In the genomic region with DNA sequence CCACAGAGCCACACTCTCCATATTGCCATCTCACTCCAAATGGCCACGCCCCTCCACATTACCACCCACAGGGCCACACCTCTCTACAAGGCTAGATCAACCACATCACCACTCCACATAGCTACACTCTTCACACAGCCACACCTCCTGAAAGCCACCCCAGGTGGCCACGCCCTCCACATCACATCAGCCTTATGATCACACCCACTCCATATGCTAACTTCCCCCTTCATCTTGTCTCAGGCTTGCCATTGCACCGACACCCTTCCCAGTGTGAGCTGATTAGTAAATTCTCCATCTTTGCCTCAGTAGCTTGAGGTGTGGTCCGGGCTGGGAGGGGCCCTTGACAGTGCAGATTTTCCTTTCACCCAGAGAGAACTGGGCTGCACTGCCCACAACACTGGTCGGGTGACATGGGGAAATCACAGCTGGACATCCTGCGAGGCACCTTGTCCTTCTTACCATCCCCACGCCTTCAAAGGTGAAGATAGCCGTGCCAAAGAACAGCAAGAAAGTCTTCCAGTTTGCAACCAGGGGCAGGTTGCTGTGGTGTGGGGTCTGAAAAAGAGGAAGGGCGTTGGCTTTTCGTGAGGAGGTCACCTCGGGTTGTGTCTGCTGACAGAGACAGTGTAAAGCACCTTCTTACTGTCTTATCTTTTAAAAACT, we compare ENCODE assay signal across 12 mouse cellular contexts. TPM values are rescaled to one million over a fixed set of nuclear protein-coding genes. Genes with fewer than 3 reads are reported as not detected.
A peak's percentile ranks its signal among the peaks of the same experiment; 100 is the strongest.
DNase-seq lines count a peak whose midpoint lies in the region; ATAC-seq and TF ChIP-seq lines count a peak whose summit lies in the region.
"Had no signal": no experiment of that assay in that cellular context is flagged by ENCODE, and none has a peak within 500 bp of the region (broad histone marks: within the 10 kb centered on the region; RNA-seq: fewer than 3 reads in every experiment).

No protein-coding gene starts in this region.

- WGBS in liver, embryonic 13.5 days (ENCODE audit: insufficient replicate concordance): 46% methylated on average over 11 of the region's 11 CpGs
- WGBS in forebrain, embryonic 14.5 days: 92% methylated on average over 11 of the region's 11 CpGs

- intact Hi-C loops in left cerebral cortex, adult 2 months (cut with DNase I): no loop called here
- intact Hi-C loops in gastrocnemius, postnatal 14 days (cut with DNase I; ENCODE audit: low total_unique reads): no loop called here

- 0 out of 2 replicates have a peak, but pooled peaks cover 3% of the 10 kb centered on the region for H3K9me3 ChIP-seq in liver, embryonic 13.5 days (replicated peaks)
- no peaks in the 10 kb centered on the region for H3K9me3 ChIP-seq in forebrain, embryonic 14.5 days (replicated peaks; ENCODE audit: control insufficient read depth, low read length)

- peaks cover 32% of the 10 kb centered on the region for H3K4me1 ChIP-seq in liver, embryonic 13.5 days (replicated peaks)
- H3K4me1 ChIP-seq in forebrain, embryonic 14.5 days (ENCODE audit: control insufficient read depth, insufficient read depth, low read length): 0 out of 2 replicates have a peak, but pooled peaks cover 2% of the 10 kb centered on the region

- no peak overlapping the region for H3K9ac ChIP-seq in liver, embryonic 13.5 days
- no peak overlapping the region for H3K9ac ChIP-seq in forebrain, embryonic 14.5 days (ENCODE audit: low read length)

- peak; percentile 86 for ATAC-seq in liver, embryonic 13.5 days (ENCODE audit: low read depth)
- ATAC-seq in forebrain, embryonic 14.5 days: no peak

- no peak overlapping the region for H3K4me2 ChIP-seq in liver, embryonic 13.5 days
- no peak overlapping the region for H3K4me2 ChIP-seq in forebrain, embryonic 14.5 days (ENCODE audit: low read length)

- H3K27me3 ChIP-seq in liver, embryonic 13.5 days: no peaks in the 10 kb centered on the region
- no peaks in the 10 kb centered on the region for H3K27me3 ChIP-seq in forebrain, embryonic 14.5 days (replicated peaks; ENCODE audit: control insufficient read depth, insufficient read depth, low read length)

- no peak overlapping the region for H3K4me3 ChIP-seq in liver, embryonic 13.5 days (replicated peaks)
- no peak overlapping the region for H3K4me3 ChIP-seq in forebrain, embryonic 14.5 days (ENCODE audit: low read depth, low read length)
- H3K4me3 ChIP-seq in left cerebral cortex, adult 2 months: no peak overlapping the region

- H3K27ac ChIP-seq in liver, embryonic 13.5 days: no peak overlapping the region
- no peak overlapping the region for H3K27ac ChIP-seq in forebrain, embryonic 14.5 days (ENCODE audit: low read depth, low read length)
- H3K27ac ChIP-seq in left cerebral cortex, adult 2 months: no peak overlapping the region

- peak; percentile 43 to 61 for DNase-seq in CD8-positive naive resting alpha-beta T cell, adult 2 months (ENCODE audit: low read depth in 2 of 2, low spot score in 2 of 2)
- DNase-seq in T-cell, adult 2 months (ENCODE audit: low spot score): peak; percentile 83
- peak; percentile 51 for DNase-seq in liver, embryonic 13.5 days
- DNase-seq in spleen, adult 18-20 months: peak; percentile 51 to 52
- no peak for DNase-seq in forebrain, embryonic 14.5 days (ENCODE audit: low spot score)
- DNase-seq in left cerebral cortex, adult 2 months (ENCODE audit: extremely low spot score in 1 of 2, low spot score in 2 of 2): no peak
- DNase-seq in cerebellum, postnatal 4 days (ENCODE audit: low spot score in 2 of 2): no peak
- DNase-seq in gastrocnemius, postnatal 14 days: no peak

- no peak for TF ChIP-seq CTCF in left cerebral cortex, adult 2 months (IDR thresholded peaks at IDR 0.05)

- no peaks in the 10 kb centered on the region for H3K36me3 ChIP-seq in liver, embryonic 13.5 days
- H3K36me3 ChIP-seq in forebrain, embryonic 14.5 days (ENCODE audit: control insufficient read depth, insufficient read depth, low read length): no peaks in the 10 kb centered on the region

RNA-seq across cellular contexts. Expression of gene Slc36a3, which starts 20.3 kb away (rescaled TPM):
- polyA plus RNA-seq in liver, embryonic 13.5 days (2015; fragmentation: Nextera tagmentation; extraction: Ambion mirVana): not detected in 2 replicates
- not detected in 2 replicates for polyA plus RNA-seq in forebrain, embryonic 14.5 days (2014; fragmentation: Nextera tagmentation; extraction: Ambion mirVana)
- not detected for total RNA-seq in left cerebral cortex, adult 2 months (2021)
- not detected for total RNA-seq in gastrocnemius, postnatal 14 days (2021)
- total RNA-seq: adrenal gland, postnatal 4 days; layer of hippocampus, postnatal 10 days had no signal
- polyA plus RNA-seq: heart, postnatal 0 days; neural tube, embryonic 11.5 days had no signal

RNA-seq across cellular contexts. Expression of gene Gm2a, which starts 33.3 kb away (rescaled TPM):
- 9.6 and 10.6 TPM in 2 replicates for polyA plus RNA-seq in liver, embryonic 13.5 days (2015; fragmentation: Nextera tagmentation; extraction: Ambion mirVana)
- 22.5 and 22.8 TPM in 2 replicates for polyA plus RNA-seq in forebrain, embryonic 14.5 days (2014; fragmentation: Nextera tagmentation; extraction: Ambion mirVana)
- total RNA-seq in left cerebral cortex, adult 2 months (2021): 10 to 100 TPM; 30.6 to 30.7 TPM
- total RNA-seq in gastrocnemius, postnatal 14 days (2021): 1 to 10 TPM; 9.0 to 9.9 TPM

RNA-seq across cellular contexts. Expression of gene Ccdc69, which starts 53.3 kb away (rescaled TPM):
- 0.96 and 1.1 TPM in 2 replicates for polyA plus RNA-seq in liver, embryonic 13.5 days (2015; fragmentation: Nextera tagmentation; extraction: Ambion mirVana)
- 0.20 and 0.56 TPM in 2 replicates for polyA plus RNA-seq in forebrain, embryonic 14.5 days (2014; fragmentation: Nextera tagmentation; extraction: Ambion mirVana)
- under 1 TPM in 1 of 2 experiments, not detected in 1; 0.32 TPM for total RNA-seq in left cerebral cortex, adult 2 months (2021)
- 10 to 100 TPM in 1 of 2 experiments, 1 to 10 TPM in 1; 7.8 to 14.0 TPM for total RNA-seq in gastrocnemius, postnatal 14 days (2021)

RNA-seq across cellular contexts. Expression of gene Slc36a2, which starts 53.7 kb away (rescaled TPM):
- polyA plus RNA-seq in liver, embryonic 13.5 days (2015; fragmentation: Nextera tagmentation; extraction: Ambion mirVana): 9.2 and 10.0 TPM in 2 replicates
- 0.15 and 0.27 TPM in 2 replicates for polyA plus RNA-seq in forebrain, embryonic 14.5 days (2014; fragmentation: Nextera tagmentation; extraction: Ambion mirVana)
- total RNA-seq in left cerebral cortex, adult 2 months (2021): under 1 TPM in 1 of 2 experiments, not detected in 1; 0.32 TPM
- total RNA-seq in gastrocnemius, postnatal 14 days (2021): 1 to 10 TPM in 1 of 2 experiments, under 1 TPM in 1; 0.66 to 2.4 TPM

Comparison
In these comparisons a context has a peak if more than half of its experiments do, and no peak if none do; other contexts are left out.
1. DNase-seq: peak in CD8-positive naive resting alpha-beta T cell, adult 2 months (2 of 2), T-cell, adult 2 months (single experiment), liver, embryonic 13.5 days (single experiment) and spleen, adult 18-20 months (2 of 2); none in forebrain, embryonic 14.5 days (single experiment), left cerebral cortex, adult 2 months (0 of 2), cerebellum, postnatal 4 days (0 of 2) and gastrocnemius, postnatal 14 days (single experiment).
2. RNA of gene Ccdc69, which starts 53.3 kb away (total RNA-seq): 7.8 to 14.0 TPM in gastrocnemius, postnatal 14 days; 0.32 TPM in left cerebral cortex, adult 2 months; every median in the first group is over 4 times any median in the second.